Mouse (Mus musculus) stomach, embryonic 15.5 days (tissue): ENCODE results near the gene Lima1. TPM values are rescaled to one million over a fixed set of nuclear protein-coding genes. Genes with fewer than 3 reads are reported as not detected.

ENCODE experiments used
- ATAC-seq: fragments of 200-750 bp; cut with Nextera tagmentation; 2 replicates; pipeline ENCODE4 v1.8.0; 2017; ENCODE audit warnings: low read depth, moderate number of reproducible peaks, moderate TSS enrichment; ENCODE audit not compliant: insufficient read depth, low FRiP score
- H3K27ac ChIP-seq: fragments of 300-500 bp; sonication (generic); 2 replicates; pipeline ENCODE4 v1.5.1; 2015; ENCODE audit warnings: mild to moderate bottlenecking, inconsistent platforms
- H3K27me3 ChIP-seq: fragments of 300-500 bp; sonication (generic); replicated peaks from 2 replicates; pipeline ENCODE4 v1.6.1; 2015; ENCODE audit warnings: inconsistent platforms
- H3K36me3 ChIP-seq: fragments of 300-500 bp; sonication (generic); 2 replicates; pipeline ENCODE4 v1.6.1; 2015; ENCODE audit warnings: inconsistent platforms
- H3K4me1 ChIP-seq: fragments of 300-500 bp; sonication (generic); 2 replicates; pipeline ENCODE4 v1.6.1; 2015; ENCODE audit warnings: inconsistent platforms
- H3K4me2 ChIP-seq: fragments of 300-500 bp; sonication (generic); 2 replicates; pipeline ENCODE4 v1.6.1; 2015; ENCODE audit warnings: mild to moderate bottlenecking, inconsistent platforms
- H3K4me3 ChIP-seq: fragments of 300-500 bp; sonication (generic); replicated peaks from 2 replicates; pipeline ENCODE4 v1.5.1; 2015; ENCODE audit warnings: inconsistent platforms
- H3K9ac ChIP-seq: fragments of 300-500 bp; sonication (generic); 2 replicates; pipeline ENCODE4 v1.6.1; 2015; ENCODE audit warnings: inconsistent platforms
- H3K9me3 ChIP-seq: fragments of 300-500 bp; sonication (generic); 2 replicates; pipeline ENCODE4 v1.6.1; 2016; ENCODE audit warnings: inconsistent platforms
- WGBS: fragments of 180-500 bp; shearing (Covaris S2); methylation state at CpG from one replicate; pipeline ENCODE4 v1.1.7; 2015; 5-methylcytosine and 5-hydroxymethylcytosine counted together
- polyA plus RNA-seq: library from polyadenylated mRNA; unstranded; fragments of >200 nt; fragmentation: Nextera tagmentation; extraction: Ambion mirVana; gene quantifications from 2 replicates; pipeline ENCODE4 v1.2.1, GENCODE M21; 2015

The Lima1 gene
- polyA plus RNA-seq, 1 experiment from 2014 or later = 71.2 TPM

GRCm38 (mm10) chr15:99815999-99816398 is 59.3 kb downstream of the Lima1 start:
- no peak overlapping the region for H3K4me2 ChIP-seq
- H3K36me3 ChIP-seq = peaks cover 16% of the 10 kb centered on the region; the same call in 1 of the 2 replicates
- H3K9me3 ChIP-seq = no peaks in the 10 kb centered on the region
- ATAC-seq = no peak
- peaks cover 12% of the 10 kb centered on the region; the same call in 1 of the 2 replicates for H3K4me1 ChIP-seq
- no peak overlapping the region for H3K9ac ChIP-seq
- no peak overlapping the region for H3K27ac ChIP-seq
- WGBS = 92% methylated on average over 4 of the region's 4 CpGs
- no peak overlapping the region for H3K4me3 ChIP-seq
- H3K27me3 ChIP-seq = no peaks in the 10 kb centered on the region

- peaks cover 16% of the 10 kb centered on the region; the same call in 1 of the 2 replicates for H3K36me3 ChIP-seq
- 80% methylated on average over 24 of the region's 24 CpGs for WGBS
Measured at GRCm38 (mm10) chr15:99814554-99815260, 60.5 kb downstream of the Lima1 start.

DNA sequence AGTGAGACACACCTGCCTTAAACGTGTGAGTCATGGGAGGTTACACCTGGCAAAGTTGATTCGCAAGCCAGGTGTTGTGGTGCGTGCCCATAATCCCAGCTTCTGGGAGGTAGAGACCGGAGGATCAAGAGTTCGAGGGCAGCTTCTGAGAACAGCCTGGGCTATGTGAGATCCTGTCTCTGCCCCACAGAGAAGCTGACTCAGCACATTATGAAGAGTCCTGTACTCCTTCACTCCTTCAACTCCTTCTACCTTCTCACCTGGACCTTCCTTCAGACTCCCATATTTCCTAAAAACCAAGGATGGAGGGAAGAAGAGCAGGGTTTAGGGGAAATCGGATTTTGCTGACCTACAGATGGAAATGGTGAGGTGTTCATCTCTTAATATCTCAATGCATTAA is 61.6 kb downstream of the Lima1 start:
- H3K4me3 ChIP-seq = no peak overlapping the region

More at GRCm38 (mm10) chr15:99814554-99815260, 60.5 kb downstream of the Lima1 start:
- no peak overlapping the region for H3K4me3 ChIP-seq
- peak overlapping the region; percentile 40; the same call in 1 of the 2 replicates for H3K27ac ChIP-seq
- H3K27me3 ChIP-seq = no peaks in the 10 kb centered on the region
- peaks cover 9% of the 10 kb centered on the region; the same call in 1 of the 2 replicates for H3K4me1 ChIP-seq
- no peak overlapping the region for H3K4me2 ChIP-seq
- H3K9me3 ChIP-seq = no peaks in the 10 kb centered on the region
- H3K9ac ChIP-seq = no peak overlapping the region
- ATAC-seq = no peak

DNA sequence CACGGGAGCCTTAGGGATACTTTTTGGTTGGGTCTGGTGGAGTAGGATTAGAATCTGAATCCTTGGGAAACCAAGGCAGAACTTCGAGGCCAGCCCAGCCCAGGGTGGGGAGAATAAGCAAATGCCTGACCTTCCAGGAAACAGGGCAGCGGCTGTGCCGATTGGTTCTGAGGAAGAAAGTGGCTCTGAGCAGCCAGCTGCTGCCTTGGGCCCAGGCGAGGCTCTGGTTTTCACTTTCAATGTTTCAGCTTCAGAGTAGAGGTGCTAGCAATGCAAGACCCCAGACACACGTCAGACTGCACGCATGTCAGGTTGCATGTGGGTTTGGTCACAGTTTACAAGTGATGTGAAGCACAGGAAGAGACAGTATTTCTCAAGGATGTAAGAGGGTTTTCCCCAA is 63.2 kb downstream of the Lima1 start:
- peaks cover 16% of the 10 kb centered on the region; the same call in 1 of the 2 replicates for H3K36me3 ChIP-seq
- WGBS = 56% methylated on average over 7 of the region's 7 CpGs

More for the DNA sequence above, 61.6 kb downstream of the Lima1 start:
- H3K4me2 ChIP-seq = no peak overlapping the region
- no peaks in the 10 kb centered on the region for H3K27me3 ChIP-seq
- H3K9me3 ChIP-seq = no peaks in the 10 kb centered on the region
- H3K4me1 ChIP-seq = peaks cover 9% of the 10 kb centered on the region; the same call in 1 of the 2 replicates
- no peak overlapping the region for H3K27ac ChIP-seq
- H3K9ac ChIP-seq = no peak overlapping the region
- peaks cover 16% of the 10 kb centered on the region; the same call in 1 of the 2 replicates for H3K36me3 ChIP-seq
- ATAC-seq = no peak
- WGBS = 94% methylated on average over 6 of the region's 6 CpGs

DNA sequence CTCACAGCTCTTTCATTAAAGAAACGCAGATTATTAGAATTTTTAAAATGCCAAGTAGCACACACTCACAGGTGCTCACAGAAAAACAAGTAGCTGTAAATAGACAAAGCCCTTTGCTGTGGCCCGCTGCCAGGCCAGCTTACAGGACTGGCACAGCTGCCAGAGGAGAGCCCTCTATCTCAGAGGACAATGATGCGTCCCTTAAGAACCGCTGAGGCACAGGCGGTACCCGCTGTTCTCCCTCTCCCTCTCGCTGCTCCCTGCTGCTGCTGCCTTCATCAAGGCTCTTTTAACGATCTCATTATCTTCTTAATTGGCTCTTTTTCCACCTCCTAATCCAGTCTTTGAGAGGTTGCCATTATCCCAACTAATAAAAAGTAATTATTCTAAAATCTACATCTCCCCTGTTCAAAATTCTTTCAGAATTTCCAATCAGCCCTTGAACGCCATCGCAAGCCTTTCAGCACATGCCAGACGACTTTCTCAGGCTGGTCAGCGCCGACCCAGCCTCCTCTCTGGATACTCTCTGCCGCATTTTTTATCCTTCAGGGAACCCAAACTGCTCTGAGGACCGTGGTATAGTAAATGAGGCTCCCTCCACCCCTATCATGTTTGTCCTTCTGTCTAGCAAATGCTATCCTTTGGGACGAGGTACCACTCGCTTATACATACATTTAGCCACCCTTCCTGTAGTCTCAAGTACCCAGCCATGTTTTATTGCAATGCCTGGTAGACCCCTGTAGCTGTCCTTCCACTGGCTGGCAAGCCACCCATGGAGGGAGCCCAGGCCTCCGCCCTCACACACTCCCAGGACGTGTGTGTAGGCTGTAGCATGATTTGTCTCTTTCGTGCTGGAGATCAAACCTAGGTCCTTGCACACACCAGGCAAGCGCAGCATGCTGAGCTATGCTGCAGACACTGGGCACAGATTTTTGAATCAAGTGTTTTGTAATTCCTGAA is 67.2 kb downstream of the Lima1 start:
- no peak for ATAC-seq
- 65% methylated on average over 21 of the region's 21 CpGs for WGBS
- Histone ChIP-seq H3K9me3 (no peaks in the 10 kb centered on the region), H3K4me1 (peaks cover 14% of the 10 kb centered on the region; the same call in 1 of the 2 replicates), H3K9ac (no peak overlapping the region), H3K4me3 (no peak overlapping the region), H3K4me2 (no peak overlapping the region), H3K36me3 (peaks cover 16% of the 10 kb centered on the region), H3K27me3 (no peaks in the 10 kb centered on the region), H3K27ac (no peak overlapping the region)

More for the DNA sequence above, 63.2 kb downstream of the Lima1 start:
- Histone ChIP-seq H3K4me1 (peaks cover 9% of the 10 kb centered on the region; the same call in 1 of the 2 replicates), H3K4me2 (no peak overlapping the region), H3K4me3 (no peak overlapping the region), H3K27me3 (no peaks in the 10 kb centered on the region), H3K9ac (no peak overlapping the region), H3K27ac (no peak overlapping the region; the same call in 1 of the 2 replicates), H3K9me3 (no peaks in the 10 kb centered on the region)
- ATAC-seq = no peak

- H3K4me3 ChIP-seq = no peak overlapping the region
- no peak overlapping the region for H3K9ac ChIP-seq
- ATAC-seq = no peak
- no peaks in the 10 kb centered on the region for H3K27me3 ChIP-seq
- peaks cover 9% of the 10 kb centered on the region; the same call in 1 of the 2 replicates for H3K4me1 ChIP-seq
- no peak overlapping the region for H3K4me2 ChIP-seq
- H3K9me3 ChIP-seq = no peaks in the 10 kb centered on the region
- 53% methylated on average over 7 of the region's 7 CpGs for WGBS
- no peak overlapping the region for H3K27ac ChIP-seq
- peaks cover 16% of the 10 kb centered on the region for H3K36me3 ChIP-seq
Measured at GRCm38 (mm10) chr15:99806171-99806570, 69.1 kb downstream of the Lima1 start.

GRCm38 (mm10) chr15:99805673-99806072 is 69.6 kb downstream of the Lima1 start:
- no peak overlapping the region for H3K27ac ChIP-seq
- no peak overlapping the region for H3K4me3 ChIP-seq
- 89% methylated on average over 4 of the region's 4 CpGs for WGBS
- peaks cover 16% of the 10 kb centered on the region for H3K36me3 ChIP-seq
- H3K27me3 ChIP-seq = no peaks in the 10 kb centered on the region
- no peak overlapping the region for H3K4me2 ChIP-seq
- peaks cover 9% of the 10 kb centered on the region; the same call in 1 of the 2 replicates for H3K4me1 ChIP-seq
- no peak for ATAC-seq
- H3K9ac ChIP-seq = no peak overlapping the region
- H3K9me3 ChIP-seq = no peaks in the 10 kb centered on the region

- no peak overlapping the region for H3K9ac ChIP-seq
- ATAC-seq = no peak
- H3K4me1 ChIP-seq = peaks cover 9% of the 10 kb centered on the region; the same call in 1 of the 2 replicates
- peaks cover 24% of the 10 kb centered on the region for H3K36me3 ChIP-seq
- no peaks in the 10 kb centered on the region for H3K27me3 ChIP-seq
- no peak overlapping the region for H3K4me2 ChIP-seq
- H3K27ac ChIP-seq = no peak overlapping the region
- H3K4me3 ChIP-seq = no peak overlapping the region
- no peaks in the 10 kb centered on the region for H3K9me3 ChIP-seq
- WGBS = 19% methylated on average over 6 of the region's 6 CpGs
Measured at GRCm38 (mm10) chr15:99803186-99803644, 72.0 kb downstream of the Lima1 start.

DNA sequence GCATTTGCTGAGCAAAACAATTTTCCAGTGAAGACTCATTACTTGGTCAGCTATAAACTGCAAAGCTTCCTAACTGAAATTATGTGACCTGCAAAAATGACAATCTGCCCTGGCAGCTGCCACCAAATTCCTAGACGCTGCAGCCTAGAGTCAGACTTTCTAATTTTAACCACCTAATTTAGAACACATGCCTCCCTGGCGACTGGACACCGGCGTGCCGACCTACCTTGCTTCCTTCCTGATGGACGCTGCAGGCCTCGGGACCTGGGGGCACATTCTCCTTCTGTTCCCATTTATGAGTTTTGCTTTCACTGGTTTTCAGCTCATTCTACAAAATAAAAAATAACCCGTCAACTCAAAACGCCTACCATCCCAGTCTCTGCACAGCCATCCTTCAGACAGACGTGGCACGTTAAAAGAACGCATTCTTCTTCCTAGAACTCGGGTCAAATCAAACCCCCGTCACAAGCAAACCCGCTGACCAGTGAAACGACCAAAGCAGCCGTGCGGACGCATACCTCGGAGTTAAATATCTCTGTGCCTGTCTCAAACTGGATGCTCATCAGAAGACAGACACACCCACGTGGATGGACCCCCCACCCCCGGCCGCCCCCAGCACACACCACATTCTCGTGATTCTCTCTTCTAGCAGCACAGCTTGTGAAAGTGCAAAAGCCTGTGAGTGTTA is 73.2 kb downstream of the Lima1 start:
- Histone ChIP-seq H3K9ac (no peak overlapping the region), H3K4me1 (peaks cover 9% of the 10 kb centered on the region; the same call in 1 of the 2 replicates), H3K4me2 (no peak overlapping the region), H3K36me3 (peaks cover 24% of the 10 kb centered on the region), H3K27ac (no peak overlapping the region), H3K4me3 (no peak overlapping the region), H3K9me3 (no peaks in the 10 kb centered on the region), H3K27me3 (no peaks in the 10 kb centered on the region)
- WGBS = 60% methylated on average over 24 of the region's 24 CpGs
- ATAC-seq = no peak

DNA sequence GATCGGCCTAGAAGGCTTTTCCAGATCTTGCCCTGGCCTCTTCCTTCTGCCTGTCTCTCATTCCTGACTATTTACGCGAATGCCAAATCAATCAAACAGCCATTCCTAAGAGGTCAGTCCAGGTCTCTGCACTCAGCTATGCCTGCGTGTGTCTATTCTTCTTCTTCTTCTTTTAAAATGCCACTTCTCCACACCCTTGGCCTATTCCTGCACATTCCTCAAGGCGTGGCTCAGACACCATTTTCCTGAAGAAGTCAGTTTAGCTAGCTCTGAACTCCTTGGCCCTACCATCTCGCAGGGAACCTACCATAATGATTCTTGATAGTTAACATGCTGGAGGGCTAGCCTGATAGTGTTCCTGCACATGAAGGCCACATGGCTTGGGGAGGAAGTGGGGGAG is 75.5 kb downstream of the Lima1 start:
- no peak overlapping the region for H3K4me2 ChIP-seq
- peaks cover 9% of the 10 kb centered on the region; the same call in 1 of the 2 replicates for H3K4me1 ChIP-seq
- H3K36me3 ChIP-seq = peaks cover 17% of the 10 kb centered on the region; the same call in 1 of the 2 replicates
- H3K27ac ChIP-seq = peak overlapping the region; percentile 48; the same call in 1 of the 2 replicates
- H3K9me3 ChIP-seq = no peaks in the 10 kb centered on the region
- 50% methylated on average over 6 of the region's 6 CpGs for WGBS
- no peaks in the 10 kb centered on the region for H3K27me3 ChIP-seq
- no peak for ATAC-seq
- H3K4me3 ChIP-seq = no peak overlapping the region
- no peak overlapping the region for H3K9ac ChIP-seq

- H3K4me1 ChIP-seq = no peaks in the 10 kb centered on the region
- H3K4me2 ChIP-seq = no peak overlapping the region
- H3K9ac ChIP-seq = no peak overlapping the region
- H3K36me3 ChIP-seq = peaks cover 29% of the 10 kb centered on the region
- WGBS = 60% methylated on average over 5 of the region's 5 CpGs
- peak overlapping the region; percentile 56 for H3K27ac ChIP-seq
- no peaks in the 10 kb centered on the region for H3K9me3 ChIP-seq
- no peak for ATAC-seq
- no peaks in the 10 kb centered on the region for H3K27me3 ChIP-seq
- no peak overlapping the region for H3K4me3 ChIP-seq
Measured at GRCm38 (mm10) chr15:99797898-99798297, 77.4 kb downstream of the Lima1 start.
